Mouse (Mus musculus) heart, embryonic 11.5 days (tissue): ENCODE results near the gene Twnk. TPM values are rescaled to one million over a fixed set of nuclear protein-coding genes. Genes with fewer than 3 reads are reported as not detected.

Experiments
- ATAC-seq: fragments of 200-750 bp; cut with Nextera tagmentation; replicated peaks from 2 replicates; pipeline ENCODE4 v1.8.0; 2017; ENCODE audit warnings: moderate library complexity; ENCODE audit not compliant: insufficient number of reproducible peaks, low FRiP score, low TSS enrichment
- H3K27ac ChIP-seq: fragments of 300-500 bp; sonication (generic); 2 replicates; pipeline ENCODE4 v1.5.1; 2014; ENCODE audit warnings: mild to moderate bottlenecking, low read depth, low read length
- H3K27me3 ChIP-seq: fragments of 300-500 bp; sonication (generic); 2 replicates; pipeline ENCODE4 v1.6.1; 2014; ENCODE audit warnings: mild to moderate bottlenecking, low read length, mixed read lengths; ENCODE audit not compliant: control insufficient read depth, insufficient read depth
- H3K36me3 ChIP-seq: fragments of 300-500 bp; sonication (generic); 2 replicates; pipeline ENCODE4 v1.6.1; 2014; ENCODE audit warnings: mild to moderate bottlenecking, low read length, moderate library complexity, mixed read lengths; ENCODE audit not compliant: control insufficient read depth, insufficient read depth
- H3K4me1 ChIP-seq: fragments of 300-500 bp; sonication (generic); 2 replicates; pipeline ENCODE4 v1.6.1; 2014; ENCODE audit warnings: low read length; ENCODE audit not compliant: control insufficient read depth, insufficient read depth
- H3K4me2 ChIP-seq: fragments of 300-500 bp; sonication (generic); 2 replicates; pipeline ENCODE4 v1.6.1; 2014; ENCODE audit warnings: mild to moderate bottlenecking, moderate library complexity
- H3K4me3 ChIP-seq: fragments of 300-500 bp; sonication (generic); 2 replicates; pipeline ENCODE4 v1.5.1; 2014; ENCODE audit warnings: low read depth, low read length
- H3K9ac ChIP-seq: fragments of 300-500 bp; sonication (generic); 2 replicates; pipeline ENCODE4 v1.6.1; 2014; ENCODE audit warnings: mild to moderate bottlenecking, low read depth, low read length, moderate library complexity
- H3K9me3 ChIP-seq: fragments of 300-500 bp; sonication (generic); replicated peaks from 2 replicates; pipeline ENCODE4 v1.6.1; 2016; ENCODE audit warnings: low read length; ENCODE audit not compliant: control insufficient read depth
- WGBS: fragments of 180-500 bp; shearing (Covaris S2); extraction: QIAGEN DNeasy Blood & Tissue Kit; methylation state at CpG from one replicate; pipeline ENCODE4 v1.1.7; 2014; ENCODE audit not compliant: insufficient replicate concordance; 5-methylcytosine and 5-hydroxymethylcytosine counted together
- polyA plus RNA-seq: library from polyadenylated mRNA; unstranded; fragments of >200 nt; fragmentation: Nextera tagmentation; extraction: Ambion mirVana; gene quantifications from 2 replicates; pipeline ENCODE4 v1.2.1, GENCODE M21; 2014

Gene Twnk
- polyA plus RNA-seq, 1 experiment from 2014 or later = 14.2 TPM

DNA sequence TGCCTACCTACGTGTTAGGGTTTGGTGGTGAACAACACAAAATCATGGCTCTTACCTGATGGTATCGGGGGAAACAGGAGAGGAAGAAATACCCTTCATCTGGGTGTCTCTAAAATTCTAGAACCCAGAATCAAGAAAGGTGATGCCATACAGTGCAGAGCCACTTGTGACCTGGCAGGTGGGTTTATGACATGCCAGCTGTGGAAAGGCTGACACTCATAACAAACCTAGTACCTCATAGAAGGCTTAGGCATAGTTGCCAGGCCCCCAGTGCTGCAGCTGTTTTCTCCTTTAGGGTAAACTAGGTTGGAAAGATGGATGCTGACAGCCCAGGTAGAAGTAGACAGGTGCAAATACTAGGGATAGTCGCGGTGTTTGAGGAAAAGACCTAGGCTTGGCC, 21.0 kb upstream of the Twnk start:
- Histone ChIP-seq H3K27ac (no peak overlapping the region), H3K36me3 (peaks cover 8% of the 10 kb centered on the region; the same call in 1 of the 2 replicates), H3K4me1 (peaks cover 1% of the 10 kb centered on the region; the same call in 1 of the 2 replicates), H3K4me3 (no peak overlapping the region), H3K27me3 (no peaks in the 10 kb centered on the region; the same call in none of the 2 replicates), H3K4me2 (no peak overlapping the region), H3K9ac (no peak overlapping the region), H3K9me3 (no peaks in the 10 kb centered on the region)
- ATAC-seq = no peak
- WGBS = 92% methylated on average over 4 of the region's 4 CpGs

DNA sequence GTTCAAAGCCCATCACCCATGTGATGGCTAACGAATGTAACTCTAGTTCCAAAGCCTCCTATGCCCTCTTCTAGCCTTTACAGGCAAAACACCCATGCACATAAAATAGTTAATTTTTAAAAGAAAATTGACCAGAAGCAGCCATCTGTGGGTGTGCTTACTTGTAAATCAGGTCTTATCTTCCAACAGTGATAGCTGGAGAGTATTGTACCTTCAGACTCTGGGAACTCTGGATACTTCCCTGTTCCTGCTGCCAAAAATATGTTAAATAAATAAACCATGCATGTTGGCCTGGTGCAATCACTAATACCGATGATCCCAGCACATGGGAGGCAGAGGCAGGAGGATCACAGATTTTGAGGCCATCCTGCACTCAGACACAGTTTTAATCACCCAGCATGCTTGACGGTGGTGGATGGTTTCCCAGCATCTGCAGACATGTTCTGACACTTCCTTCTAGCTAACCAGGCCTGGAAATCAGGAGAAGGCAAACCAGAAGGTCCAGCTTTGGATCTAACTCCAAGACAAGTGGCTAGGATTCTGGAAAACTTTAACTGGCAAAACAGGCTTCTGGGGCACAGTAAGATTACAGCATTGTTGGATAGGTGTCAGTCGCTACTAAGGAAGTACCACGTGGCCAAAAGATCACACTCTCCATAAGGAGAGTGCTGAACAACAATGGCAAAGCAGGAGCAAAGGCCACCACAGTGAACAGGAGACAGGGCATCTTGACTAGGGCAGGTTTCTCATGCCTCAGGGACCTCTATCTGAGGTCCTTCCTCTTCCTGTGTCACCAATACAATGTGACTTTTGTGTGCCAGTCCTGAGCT, 20.1 kb upstream of the Twnk start:
- H3K36me3 ChIP-seq = peaks cover 5% of the 10 kb centered on the region; the same call in 1 of the 2 replicates
- H3K27ac ChIP-seq = no peak overlapping the region
- no peak overlapping the region for H3K4me2 ChIP-seq
- no peak for ATAC-seq
- no peak overlapping the region for H3K9ac ChIP-seq
- peaks cover 6% of the 10 kb centered on the region for H3K27me3 ChIP-seq
- H3K4me1 ChIP-seq = peaks cover 7% of the 10 kb centered on the region; the same call in 1 of the 2 replicates
- 47% methylated on average over 5 of the region's 5 CpGs for WGBS
- no peaks in the 10 kb centered on the region for H3K9me3 ChIP-seq
- no peak overlapping the region for H3K4me3 ChIP-seq

DNA sequence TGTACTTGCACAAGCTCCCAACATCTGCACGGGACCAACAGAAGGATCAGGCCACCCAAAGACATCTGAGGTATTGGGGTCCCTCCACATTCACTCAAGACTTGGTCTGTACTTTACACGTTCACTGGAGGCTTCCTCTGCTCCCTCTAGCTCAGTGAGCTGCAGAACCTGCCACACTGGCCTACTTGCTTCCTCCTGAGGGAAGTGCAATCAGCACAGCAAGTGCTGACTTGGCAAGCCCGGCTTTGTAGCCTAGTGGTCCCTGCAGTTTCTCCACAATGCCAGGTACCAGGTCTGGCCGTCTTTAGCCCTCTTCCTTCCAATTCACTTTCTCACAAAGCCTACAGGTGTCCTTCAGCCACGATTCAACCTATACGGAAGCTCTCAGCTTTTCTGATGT, 18.5 kb upstream of the Twnk start:
- H3K9me3 ChIP-seq = no peaks in the 10 kb centered on the region
- no peak overlapping the region for H3K9ac ChIP-seq
- H3K4me2 ChIP-seq = no peak overlapping the region
- no peak for ATAC-seq
- no peak overlapping the region for H3K27ac ChIP-seq
- 64% methylated on average over 6 of the region's 6 CpGs for WGBS
- H3K36me3 ChIP-seq = no peaks in the 10 kb centered on the region
- no peak overlapping the region for H3K4me3 ChIP-seq
- peaks cover 7% of the 10 kb centered on the region; the same call in 1 of the 2 replicates for H3K4me1 ChIP-seq
- peaks cover 8% of the 10 kb centered on the region for H3K27me3 ChIP-seq

DNA sequence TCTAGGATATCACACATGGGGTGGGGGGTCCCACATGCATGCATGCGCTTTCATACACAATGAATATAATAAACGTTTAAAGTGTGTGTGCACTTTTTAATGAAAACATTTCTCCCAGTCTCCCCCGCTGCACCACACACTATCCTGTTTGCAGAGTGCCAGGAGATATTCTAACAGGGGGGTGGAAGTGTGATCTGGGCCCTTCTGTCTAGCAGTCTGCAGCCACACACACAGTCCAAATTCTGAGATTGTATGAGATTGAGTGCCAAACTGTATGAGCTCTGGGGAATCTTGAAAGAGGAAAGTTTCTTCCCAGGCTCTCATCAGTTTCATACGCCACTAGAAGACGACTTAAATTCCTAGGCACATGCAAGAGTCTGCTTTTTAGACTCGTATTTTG, 17.6 kb upstream of the Twnk start:
- Histone ChIP-seq H3K27ac (no peak overlapping the region), H3K36me3 (no peaks in the 10 kb centered on the region), H3K9me3 (no peaks in the 10 kb centered on the region), H3K4me3 (no peak overlapping the region), H3K4me2 (no peak overlapping the region), H3K4me1 (peaks cover 7% of the 10 kb centered on the region; the same call in 1 of the 2 replicates), H3K27me3 (peaks cover 8% of the 10 kb centered on the region), H3K9ac (no peak overlapping the region)
- ATAC-seq = no peak
- WGBS = 66% methylated on average over 6 of the region's 6 CpGs

DNA sequence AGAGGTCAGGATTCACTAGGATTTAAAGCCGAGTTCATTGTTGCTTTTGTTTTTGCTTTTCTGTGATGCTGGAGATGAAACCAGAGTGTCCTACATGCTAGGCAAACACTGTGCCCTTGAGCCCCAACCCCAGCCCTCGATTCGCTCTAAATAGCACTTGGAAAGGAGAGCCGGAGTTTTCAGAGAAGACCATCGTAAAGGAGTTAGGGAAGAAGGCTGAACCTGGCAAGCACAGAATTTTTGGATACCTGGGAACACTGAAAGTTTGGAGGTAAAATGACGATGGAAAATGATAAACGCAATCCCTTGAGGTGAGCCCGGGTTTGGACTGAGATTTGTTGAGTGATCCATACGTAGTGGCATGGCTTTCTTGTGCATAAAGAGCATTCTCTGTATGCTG, 17.1 kb upstream of the Twnk start:
- H3K27me3 ChIP-seq = peaks cover 8% of the 10 kb centered on the region
- H3K4me3 ChIP-seq = peak overlapping the region; percentile 70
- H3K9ac ChIP-seq = peak overlapping the region; percentile 70
- H3K4me2 ChIP-seq = peak overlapping the region; percentile 99
- 31% methylated on average over 9 of the region's 9 CpGs for WGBS
- peaks cover 7% of the 10 kb centered on the region; the same call in 1 of the 2 replicates for H3K4me1 ChIP-seq
- no peaks in the 10 kb centered on the region for H3K9me3 ChIP-seq
- no peak for ATAC-seq
- no peaks in the 10 kb centered on the region for H3K36me3 ChIP-seq
- H3K27ac ChIP-seq = no peak overlapping the region

DNA sequence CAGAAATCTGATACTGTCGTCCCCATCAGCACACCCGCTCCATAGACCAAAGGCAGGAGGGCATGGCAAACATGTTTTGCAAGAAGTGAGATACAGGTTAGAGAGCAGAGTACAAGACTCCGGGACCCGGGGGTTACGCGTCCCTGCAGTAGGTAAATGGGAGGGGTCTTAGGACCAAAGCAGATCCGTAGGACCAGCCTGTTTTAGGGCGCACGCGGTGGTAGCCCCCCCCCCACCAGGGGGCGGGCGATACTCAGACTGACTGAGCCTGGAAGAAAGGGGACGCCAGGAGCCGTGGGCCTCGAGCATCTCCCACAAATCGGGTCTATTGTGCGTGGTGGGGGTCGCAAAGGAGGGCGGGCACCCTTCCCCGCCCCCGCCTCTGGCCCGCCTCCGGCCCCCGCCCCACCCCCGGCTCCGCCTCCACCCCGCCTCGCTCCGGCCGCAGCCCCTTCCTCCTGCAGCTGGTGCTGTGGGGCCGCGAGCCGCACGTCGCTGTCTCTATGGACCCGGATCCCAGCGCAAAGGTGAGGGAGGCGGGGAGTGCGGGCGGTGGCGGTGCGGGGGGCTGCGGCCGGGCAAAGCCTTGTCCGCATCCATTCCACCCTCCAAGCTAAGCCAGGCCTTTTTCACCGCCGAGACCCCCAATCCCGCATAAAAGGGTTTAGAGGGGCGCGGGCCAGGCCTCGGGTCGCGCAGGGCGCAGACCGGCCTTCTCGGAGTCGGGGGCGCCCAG, 16.5 kb upstream of the Twnk start, which contains the start of gene Sema4g:
TSS of gene Sema4g (plus strand) at position 271 of the 736 bp plus-strand sequence.
- Histone ChIP-seq H3K27me3 (peaks cover 8% of the 10 kb centered on the region), H3K4me1 (peaks cover 7% of the 10 kb centered on the region; the same call in 1 of the 2 replicates), H3K36me3 (no peaks in the 10 kb centered on the region), H3K4me3 (peak within 1 kb of the TSS; percentile 70), H3K27ac (no peak within 1 kb of the TSS), H3K4me2 (peak within 1 kb of the TSS; percentile 99), H3K9me3 (no peaks in the 10 kb centered on the region), H3K9ac (peak within 1 kb of the TSS; percentile 70)
- peak; percentile 57; the same call in 1 of the 2 replicates for ATAC-seq
- WGBS = 1% methylated on average over 47 of the region's 58 CpGs

DNA sequence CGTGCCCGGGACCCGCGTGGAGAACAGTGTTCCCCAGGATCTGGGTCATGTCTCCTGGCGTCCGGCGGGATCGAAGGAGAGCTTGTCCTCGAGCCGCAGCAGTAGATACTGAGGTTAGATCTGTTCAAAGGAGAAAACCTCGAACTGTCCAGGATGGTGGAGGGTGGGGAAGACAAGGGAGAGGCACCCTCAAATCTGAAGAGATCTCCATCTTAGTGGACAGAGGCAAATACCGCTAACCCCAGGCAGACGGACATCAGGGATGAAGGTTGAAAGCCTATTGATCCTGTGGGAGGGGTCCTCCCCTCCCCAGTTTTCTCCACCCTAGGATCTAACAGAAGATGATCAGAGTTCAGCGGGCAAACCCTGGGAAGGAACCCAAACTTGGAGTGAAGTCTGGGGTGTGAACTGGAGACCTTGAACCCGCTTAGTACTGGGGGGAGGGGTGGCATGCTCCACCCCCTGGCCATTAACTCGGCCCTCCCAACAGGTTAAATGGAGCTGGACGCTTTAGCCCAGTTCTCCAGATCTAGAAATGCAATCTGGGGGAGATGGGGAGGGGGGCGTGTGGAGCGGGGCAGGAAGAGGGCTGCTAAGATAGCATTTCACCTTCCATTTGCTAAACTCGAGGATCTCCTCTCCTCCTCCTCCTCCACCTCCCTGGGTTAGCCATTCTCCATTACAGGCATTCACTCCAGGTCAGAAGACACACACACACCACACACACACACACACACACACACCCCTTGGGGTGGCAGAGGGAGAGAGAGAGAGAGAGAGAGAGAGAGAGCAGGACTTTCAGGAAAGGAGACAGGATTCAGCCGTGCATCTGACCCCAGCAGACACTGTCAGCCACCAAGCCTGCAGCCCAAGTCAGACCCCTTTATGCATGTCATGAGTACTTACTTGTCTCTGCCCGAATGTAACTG, 15.6 kb upstream of the Twnk start:
- no peaks in the 10 kb centered on the region for H3K36me3 ChIP-seq
- peak overlapping the region; percentile 70 for H3K4me3 ChIP-seq
- H3K4me2 ChIP-seq = peak overlapping the region; percentile 99
- no peak overlapping the region for H3K27ac ChIP-seq
- H3K9ac ChIP-seq = peak overlapping the region; percentile 70
- H3K27me3 ChIP-seq = peaks cover 8% of the 10 kb centered on the region
- 6% methylated on average over 22 of the region's 22 CpGs for WGBS
- no peak for ATAC-seq
- H3K9me3 ChIP-seq = no peaks in the 10 kb centered on the region
- peaks cover 7% of the 10 kb centered on the region; the same call in 1 of the 2 replicates for H3K4me1 ChIP-seq

DNA sequence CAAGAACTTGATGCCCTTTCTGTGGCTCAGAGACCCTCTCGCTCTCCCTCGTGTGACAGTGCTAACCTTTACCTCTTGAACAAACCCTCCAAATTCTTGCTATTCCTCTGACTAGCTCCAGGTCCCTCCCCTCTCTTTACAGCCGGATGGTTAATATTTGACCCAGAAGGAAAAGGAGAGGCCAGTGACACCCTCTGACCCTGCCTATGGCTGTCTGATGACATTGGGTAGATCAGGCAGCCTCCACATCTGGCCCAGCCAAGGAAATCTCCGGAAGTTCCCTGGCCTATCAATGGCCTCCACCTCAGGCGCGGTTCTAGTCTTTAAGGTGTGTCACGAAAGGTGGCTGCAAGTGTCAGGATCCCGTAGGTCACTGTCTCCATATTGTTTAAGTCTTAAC, 14.4 kb upstream of the Twnk start:
- Histone ChIP-seq H3K4me3 (no peak overlapping the region), H3K27me3 (peaks cover 8% of the 10 kb centered on the region), H3K9ac (no peak overlapping the region), H3K9me3 (no peaks in the 10 kb centered on the region), H3K4me2 (no peak overlapping the region), H3K27ac (no peak overlapping the region), H3K4me1 (peaks cover 7% of the 10 kb centered on the region; the same call in 1 of the 2 replicates), H3K36me3 (no peaks in the 10 kb centered on the region)
- 81% methylated on average over 8 of the region's 8 CpGs for WGBS
- ATAC-seq = no peak
